ENCODE assay signal across 8 mouse cellular contexts in genomic region chr4:43025084-43025960, GRCm38 (mm10). TPM values are rescaled to one million over a fixed set of nuclear protein-coding genes. Genes with fewer than 3 reads are reported as not detected.
A peak's percentile ranks its signal among the peaks of the same experiment; 100 is the strongest.
DNase-seq lines count a peak whose midpoint lies in the region; ATAC-seq lines count a peak whose summit lies in the region.

Gene Pigo, minus strand, starts transcription at chr4:43025819.

- peaks cover 6% of the 10 kb centered on the region; the same call in 1 of the 2 replicates for H3K4me1 ChIP-seq in brown adipose tissue, adult 24 weeks (ENCODE audit: control insufficient read depth, insufficient read depth, insufficient read length, low read length)
- H3K4me1 ChIP-seq in heart, embryonic 14.5 days (ENCODE audit: control insufficient read depth in 2 of 2, insufficient read depth in 2 of 2, low read length in 2 of 2) = peaks cover 9 to 13% of the 10 kb centered on the region in 2 experiments
- peaks cover 45% of the 10 kb centered on the region for H3K4me1 ChIP-seq in liver, embryonic 13.5 days (replicated peaks)
- H3K4me1 ChIP-seq in stomach, embryonic 16.5 days (ENCODE audit: control insufficient read depth, insufficient read depth, low read length) = peaks cover 13% of the 10 kb centered on the region

- peak within 1 kb of the TSS; percentile 92 for H3K27ac ChIP-seq in brown adipose tissue, adult 24 weeks (replicated peaks; ENCODE audit: low read depth, low read length)
- peak within 1 kb of the TSS; percentile 76 to 85 for H3K27ac ChIP-seq in heart, embryonic 14.5 days (replicated peaks in 1 of 2; ENCODE audit: control insufficient read depth in 1 of 2, insufficient read depth in 1 of 2, low read depth in 2 of 2, low read length in 2 of 2)
- H3K27ac ChIP-seq in liver, embryonic 13.5 days = peak within 1 kb of the TSS; percentile 90
- H3K27ac ChIP-seq in stomach, embryonic 16.5 days (ENCODE audit: low read length) = peak within 1 kb of the TSS; percentile 94

- peak; percentile 76 for ATAC-seq in heart, embryonic 14.5 days (ENCODE audit: insufficient number of reproducible peaks, insufficient read depth, low FRiP score, low read depth)
- peak; percentile 92 for ATAC-seq in liver, embryonic 13.5 days (ENCODE audit: low read depth)
- ATAC-seq in stomach, embryonic 16.5 days (ENCODE audit: insufficient read depth, low FRiP score) = peak; percentile 93

- H3K36me3 ChIP-seq in heart, embryonic 14.5 days (ENCODE audit: control insufficient read depth, insufficient read depth, low read length) = peaks cover 75% of the 10 kb centered on the region
- peaks cover 78% of the 10 kb centered on the region for H3K36me3 ChIP-seq in liver, embryonic 13.5 days
- H3K36me3 ChIP-seq in stomach, embryonic 16.5 days (ENCODE audit: control insufficient read depth, insufficient read depth, low read length) = peaks cover 29% of the 10 kb centered on the region; the same call in 1 of the 2 replicates

- H3K4me2 ChIP-seq in heart, embryonic 14.5 days (ENCODE audit: low read length) = peak within 1 kb of the TSS; percentile 89
- H3K4me2 ChIP-seq in liver, embryonic 13.5 days = peak within 1 kb of the TSS; percentile 89
- H3K4me2 ChIP-seq in stomach, embryonic 16.5 days (ENCODE audit: low read depth, low read length) = peak within 1 kb of the TSS; percentile 66

- no peaks in the 10 kb centered on the region for H3K27me3 ChIP-seq in heart, embryonic 14.5 days (ENCODE audit: control insufficient read depth, insufficient read depth, low read length)
- no peaks in the 10 kb centered on the region for H3K27me3 ChIP-seq in liver, embryonic 13.5 days
- H3K27me3 ChIP-seq in stomach, embryonic 16.5 days (ENCODE audit: control insufficient read depth, insufficient read depth, low read length) = no peaks in the 10 kb centered on the region

- no peaks in the 10 kb centered on the region for H3K9me3 ChIP-seq in heart, embryonic 14.5 days (ENCODE audit: control insufficient read depth, low read length)
- no peaks in the 10 kb centered on the region for H3K9me3 ChIP-seq in liver, embryonic 13.5 days (replicated peaks)
- H3K9me3 ChIP-seq in stomach, embryonic 16.5 days (replicated peaks; ENCODE audit: control insufficient read depth, low read length) = no peaks in the 10 kb centered on the region

- H3K4me3 ChIP-seq in brown adipose tissue, adult 24 weeks (ENCODE audit: insufficient read depth, low read depth, low read length) = peak within 1 kb of the TSS; percentile 89
- peak within 1 kb of the TSS; percentile 48 to 87 for H3K4me3 ChIP-seq in heart, embryonic 14.5 days (ENCODE audit: control insufficient read depth in 1 of 2, insufficient read depth in 1 of 2, low read depth in 1 of 2, low read length in 2 of 2)
- peak within 1 kb of the TSS; percentile 68 for H3K4me3 ChIP-seq in liver, embryonic 13.5 days (replicated peaks)
- peak within 1 kb of the TSS; percentile 78 for H3K4me3 ChIP-seq in stomach, embryonic 16.5 days (replicated peaks; ENCODE audit: low read length)

- peak; percentile 95 for DNase-seq in CD4-positive, CD25-positive, alpha-beta regulatory T cell, adult 2 months (ENCODE audit: low read depth, low spot score)
- peak; percentile 88 for DNase-seq in fibroblast of lung, adult 2 months (ENCODE audit: low read depth)
- DNase-seq in kidney, postnatal 14 days = peak; percentile 96
- DNase-seq in liver, embryonic 13.5 days = peak; percentile 87
- DNase-seq in neural tube, embryonic 10.5 days (ENCODE audit: extremely low spot score, low spot score) = peak; percentile 90

- peak within 1 kb of the TSS; percentile 73 for H3K9ac ChIP-seq in heart, embryonic 14.5 days (ENCODE audit: low read length)
- H3K9ac ChIP-seq in liver, embryonic 13.5 days = peak within 1 kb of the TSS; percentile 79
- peak within 1 kb of the TSS; percentile 82 for H3K9ac ChIP-seq in stomach, embryonic 16.5 days (ENCODE audit: low read length)

- WGBS in heart, embryonic 14.5 days = 7% methylated on average over 42 of the region's 42 CpGs
- WGBS in liver, embryonic 13.5 days (ENCODE audit: insufficient replicate concordance) = 6% methylated on average over 42 of the region's 42 CpGs
- WGBS in stomach, embryonic 16.5 days = 7% methylated on average over 42 of the region's 42 CpGs

RNA-seq across cellular contexts. Expression of gene Pigo, which starts in this region (rescaled TPM):
- polyA plus RNA-seq in brown adipose tissue, adult 24 weeks (2012; ENCODE audit: insufficient read depth, insufficient read length, missing spikeins) = 11.1 and 12.4 TPM in 2 replicates
- 12.0 and 13.0 TPM in 2 replicates for polyA plus RNA-seq in heart, embryonic 14.5 days (2014; fragmentation: Nextera tagmentation; extraction: Ambion mirVana)
- 12.6 and 13.9 TPM in 2 replicates for polyA plus RNA-seq in liver, embryonic 13.5 days (2015; fragmentation: Nextera tagmentation; extraction: Ambion mirVana)
- 22.9 and 24.7 TPM in 2 replicates for polyA plus RNA-seq in stomach, embryonic 16.5 days (2015; fragmentation: Nextera tagmentation; extraction: Ambion mirVana)

Comparison
In these comparisons a context has a peak if more than half of its experiments do, and no peak if none do; other contexts are left out.
1. Peak in every context shown above with its lines: DNase-seq, ATAC-seq, H3K4me3 ChIP-seq and H3K27ac ChIP-seq.